Mouse (Mus musculus): ENCODE data around the gene Rbms3. TPM values are rescaled to one million over a fixed set of nuclear protein-coding genes. Genes with fewer than 3 reads are reported as not detected.

Rbms3 gene
- total RNA-seq, 4 experiments from 2014 or later, result 3.4 to 5.5 (median 3.5) TPM

DNA sequence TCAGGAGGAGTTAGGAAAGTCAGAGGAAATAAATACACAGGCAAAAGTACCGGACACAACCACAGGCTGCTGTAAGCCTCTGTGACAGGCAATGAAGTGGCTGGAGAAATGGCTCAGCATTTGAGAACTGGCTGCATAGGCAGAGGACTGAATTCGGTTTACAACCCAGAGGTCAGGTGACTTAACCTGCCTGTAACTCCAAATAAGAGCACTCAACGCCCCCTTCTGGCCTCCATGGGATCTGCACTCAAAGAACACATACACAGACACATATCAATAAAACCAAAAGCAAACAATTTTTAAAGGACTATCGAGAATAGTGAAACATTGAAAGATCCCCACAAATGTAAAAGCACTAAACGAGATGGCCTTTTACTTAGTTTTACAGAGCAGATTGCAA, 1096.3 kb downstream of the Rbms3 start:
- DNase-seq (ENCODE audit: low spot score in 2 of 2), result no peak

DNA sequence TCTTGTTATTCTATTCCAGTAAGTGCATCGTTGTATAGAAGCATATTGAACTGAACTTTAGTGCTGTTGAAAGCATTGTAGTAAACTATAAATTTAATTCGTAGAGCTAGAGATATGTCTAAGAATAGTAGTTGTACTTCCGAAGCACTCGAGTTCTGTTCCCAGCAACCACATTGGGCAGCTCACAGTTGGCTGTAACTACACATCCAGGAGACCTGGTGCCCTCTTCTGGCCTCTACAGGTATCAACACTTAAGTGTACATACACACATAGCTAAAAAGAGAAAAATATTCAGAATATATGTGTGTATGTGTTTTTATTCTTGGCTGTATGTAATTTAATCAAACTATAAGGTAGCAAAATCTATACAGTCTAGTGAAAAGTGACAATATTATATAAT, 1098.6 kb downstream of the Rbms3 start:
- no peak for DNase-seq (ENCODE audit: low spot score in 2 of 2)

DNA sequence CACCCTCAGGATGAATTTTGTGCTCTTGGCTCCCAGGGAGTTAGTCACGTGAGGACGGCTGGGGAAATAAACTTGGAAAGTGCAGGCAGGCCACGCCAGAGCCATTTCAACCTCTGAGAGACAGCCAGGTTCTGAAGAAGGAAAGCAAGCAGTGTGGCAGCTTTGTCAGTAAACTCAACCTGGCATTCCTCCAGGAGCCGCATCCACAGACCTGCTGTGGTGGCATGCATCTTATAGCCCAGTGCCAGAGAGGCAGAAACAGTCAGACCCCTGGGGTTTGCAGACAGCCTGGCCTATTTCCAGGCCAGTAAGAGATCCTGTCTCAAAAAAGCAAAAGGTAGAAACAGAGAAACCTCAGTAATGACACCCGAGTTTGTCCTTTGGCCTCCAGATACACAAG, 1105.3 kb downstream of the Rbms3 start:
- DNase-seq (ENCODE audit: low spot score in 2 of 2), result no peak

Data from gastrocnemius, adult 8-10 months (tissue).